Mouse (Mus musculus): ENCODE measurements around the gene Olfr635. TPM values are rescaled to one million over a fixed set of nuclear protein-coding genes. Genes with fewer than 3 reads are reported as not detected.

The Olfr635 gene
- polyA plus RNA-seq, 1 experiment from 2014 or later: not detected

DNA sequence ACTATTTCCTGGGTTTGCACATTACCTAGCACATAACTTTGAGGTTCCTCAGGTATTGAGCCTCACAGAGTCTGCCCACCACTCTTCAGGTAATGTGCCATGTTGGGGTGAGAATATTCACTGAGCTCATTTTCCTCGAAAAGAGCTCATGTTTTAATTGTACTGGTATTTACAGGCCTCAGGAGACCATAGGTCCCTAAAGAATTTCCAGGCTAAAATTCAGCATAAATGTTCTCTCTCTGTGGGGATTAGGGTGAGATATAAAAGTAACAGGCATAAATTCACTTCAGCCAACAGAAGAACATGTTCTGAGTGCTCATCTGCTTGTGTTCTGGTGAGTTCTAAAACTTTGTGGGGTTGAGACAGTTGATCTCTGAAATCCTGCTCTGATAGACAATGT is 64.2 kb downstream of the Olfr635 start, which contains the start of gene Olfr641:
Gene Olfr641 (plus strand): TSS at position 301 of the 400 bp plus-strand sequence.
- H3K27me3 ChIP-seq (ENCODE audit: poor library complexity, severe bottlenecking): no peaks in the 10 kb centered on the region
- DNase-seq (ENCODE audit: extremely low spot score, low spot score): no peak
- H3K27ac ChIP-seq: no peak within 1 kb of the TSS
- no peaks in the 10 kb centered on the region for H3K4me1 ChIP-seq
- WGBS: 81% methylated on average over 1 of the region's 1 CpGs
- H3K9me3 ChIP-seq: no peaks in the 10 kb centered on the region
- no peaks in the 10 kb centered on the region for H3K36me3 ChIP-seq (replicated peaks)
- H3K4me3 ChIP-seq: no peak within 1 kb of the TSS

Other genes with a start within 250 kb of the Olfr635 start
- gene Olfr628, start 240.8 kb upstream of the Olfr635 start, polyA plus RNA-seq (2016; fragmentation: Nextera tagmentation; extraction: Ambion mirVana): not detected in 2 replicates
- not detected in 2 replicates for gene Olfr629, start 226.2 kb upstream of the Olfr635 start, polyA plus RNA-seq (2016; fragmentation: Nextera tagmentation; extraction: Ambion mirVana)
- gene Olfr630, start 213.8 kb upstream of the Olfr635 start, polyA plus RNA-seq (2016; fragmentation: Nextera tagmentation; extraction: Ambion mirVana): not detected in 2 replicates
- not detected in 2 replicates for gene Olfr69, start 199.6 kb upstream of the Olfr635 start, polyA plus RNA-seq (2016; fragmentation: Nextera tagmentation; extraction: Ambion mirVana)
- not detected in 2 replicates for gene Olfr68, start 191.5 kb upstream of the Olfr635 start, polyA plus RNA-seq (2016; fragmentation: Nextera tagmentation; extraction: Ambion mirVana)
- gene Olfr67, start 179.3 kb upstream of the Olfr635 start, polyA plus RNA-seq (2016; fragmentation: Nextera tagmentation; extraction: Ambion mirVana): not detected in 2 replicates
- gene Hbb-bt, start 157.2 kb upstream of the Olfr635 start, polyA plus RNA-seq (2016; fragmentation: Nextera tagmentation; extraction: Ambion mirVana): 183 and 303 TPM in 2 replicates
- 80.0 and 102 TPM in 2 replicates for gene Hbb-bs, start 143.1 kb upstream of the Olfr635 start, polyA plus RNA-seq (2016; fragmentation: Nextera tagmentation; extraction: Ambion mirVana)
- gene Hbb-bh2, start 130.6 kb upstream of the Olfr635 start, polyA plus RNA-seq (2016; fragmentation: Nextera tagmentation; extraction: Ambion mirVana): 0.37 and 0.52 TPM in 2 replicates
- gene Hbb-bh1, start 128.0 kb upstream of the Olfr635 start, polyA plus RNA-seq (2016; fragmentation: Nextera tagmentation; extraction: Ambion mirVana): 4,104 and 5,437 TPM in 2 replicates
- gene Hbb-y, start 117.9 kb upstream of the Olfr635 start, polyA plus RNA-seq (2016; fragmentation: Nextera tagmentation; extraction: Ambion mirVana): 8,184 and 11,241 TPM in 2 replicates
- gene Olfr66, start 84.9 kb upstream of the Olfr635 start, polyA plus RNA-seq (2016; fragmentation: Nextera tagmentation; extraction: Ambion mirVana): not detected in 2 replicates
- gene Olfr64, start 76.7 kb upstream of the Olfr635 start, polyA plus RNA-seq (2016; fragmentation: Nextera tagmentation; extraction: Ambion mirVana): not detected in 2 replicates
- not detected in 2 replicates for gene Olfr65, start 67.7 kb upstream of the Olfr635 start, polyA plus RNA-seq (2016; fragmentation: Nextera tagmentation; extraction: Ambion mirVana)
- not detected in 2 replicates for gene Olfr631, start 42.3 kb upstream of the Olfr635 start, polyA plus RNA-seq (2016; fragmentation: Nextera tagmentation; extraction: Ambion mirVana)
- not detected in 2 replicates for gene Olfr632, start 36.8 kb upstream of the Olfr635 start, polyA plus RNA-seq (2016; fragmentation: Nextera tagmentation; extraction: Ambion mirVana)
- gene Olfr633, start 26.7 kb upstream of the Olfr635 start, polyA plus RNA-seq (2016; fragmentation: Nextera tagmentation; extraction: Ambion mirVana): not detected in 2 replicates
- not detected in 2 replicates for gene Olfr638, start 27.6 kb downstream of the Olfr635 start, polyA plus RNA-seq (2016; fragmentation: Nextera tagmentation; extraction: Ambion mirVana)
- gene Olfr639, start 46.2 kb downstream of the Olfr635 start, polyA plus RNA-seq (2016; fragmentation: Nextera tagmentation; extraction: Ambion mirVana): 0.02 TPM in 1 of 2 replicates, not detected in the other
- not detected in 2 replicates for gene Olfr640, start 54.4 kb downstream of the Olfr635 start, polyA plus RNA-seq (2016; fragmentation: Nextera tagmentation; extraction: Ambion mirVana)
- not detected in 2 replicates for gene Olfr641, start 64.3 kb downstream of the Olfr635 start, polyA plus RNA-seq (2016; fragmentation: Nextera tagmentation; extraction: Ambion mirVana)
- not detected in 2 replicates for gene Olfr642, start 81.5 kb downstream of the Olfr635 start, polyA plus RNA-seq (2016; fragmentation: Nextera tagmentation; extraction: Ambion mirVana)
- gene 4930516K23Rik, start 90.3 kb downstream of the Olfr635 start, polyA plus RNA-seq (2016; fragmentation: Nextera tagmentation; extraction: Ambion mirVana): not detected in 2 replicates
- not detected in 2 replicates for gene Olfr644, start 100.7 kb downstream of the Olfr635 start, polyA plus RNA-seq (2016; fragmentation: Nextera tagmentation; extraction: Ambion mirVana)
- gene Olfr645, start 114.3 kb downstream of the Olfr635 start, polyA plus RNA-seq (2016; fragmentation: Nextera tagmentation; extraction: Ambion mirVana): not detected in 2 replicates
- not detected in 2 replicates for gene Olfr646, start 133.7 kb downstream of the Olfr635 start, polyA plus RNA-seq (2016; fragmentation: Nextera tagmentation; extraction: Ambion mirVana)
- gene Ubqln5, start 158.7 kb downstream of the Olfr635 start, polyA plus RNA-seq (2016; fragmentation: Nextera tagmentation; extraction: Ambion mirVana): not detected in 2 replicates
- gene Olfr643, start 166.3 kb downstream of the Olfr635 start, polyA plus RNA-seq (2016; fragmentation: Nextera tagmentation; extraction: Ambion mirVana): not detected in 2 replicates
- not detected in 2 replicates for gene Ubqln3, start 172.1 kb downstream of the Olfr635 start, polyA plus RNA-seq (2016; fragmentation: Nextera tagmentation; extraction: Ambion mirVana)
- gene Ubqlnl, start 179.4 kb downstream of the Olfr635 start, polyA plus RNA-seq (2016; fragmentation: Nextera tagmentation; extraction: Ambion mirVana): not detected in 2 replicates
- gene Olfm5, start 193.7 kb downstream of the Olfr635 start, polyA plus RNA-seq (2016; fragmentation: Nextera tagmentation; extraction: Ambion mirVana): not detected in 2 replicates
- 0.23 and 0.29 TPM in 2 replicates for gene Olfr648, start 212.2 kb downstream of the Olfr635 start, polyA plus RNA-seq (2016; fragmentation: Nextera tagmentation; extraction: Ambion mirVana)
- gene Olfr649, start 224.8 kb downstream of the Olfr635 start, polyA plus RNA-seq (2016; fragmentation: Nextera tagmentation; extraction: Ambion mirVana): not detected in 2 replicates
- 5.1 and 5.7 TPM in 2 replicates for gene Trim6, start 247.6 kb downstream of the Olfr635 start, polyA plus RNA-seq (2016; fragmentation: Nextera tagmentation; extraction: Ambion mirVana)